Mouse (Mus musculus): ENCODE results near the gene Stk11ip. TPM values are rescaled to one million over a fixed set of nuclear protein-coding genes. Genes with fewer than 3 reads are reported as not detected.
A peak's percentile ranks its signal among the peaks of the same experiment; 100 is the strongest.

The Stk11ip gene
- polyA plus RNA-seq, 1 experiment from 2014 or later, result 11.3 TPM

DNA sequence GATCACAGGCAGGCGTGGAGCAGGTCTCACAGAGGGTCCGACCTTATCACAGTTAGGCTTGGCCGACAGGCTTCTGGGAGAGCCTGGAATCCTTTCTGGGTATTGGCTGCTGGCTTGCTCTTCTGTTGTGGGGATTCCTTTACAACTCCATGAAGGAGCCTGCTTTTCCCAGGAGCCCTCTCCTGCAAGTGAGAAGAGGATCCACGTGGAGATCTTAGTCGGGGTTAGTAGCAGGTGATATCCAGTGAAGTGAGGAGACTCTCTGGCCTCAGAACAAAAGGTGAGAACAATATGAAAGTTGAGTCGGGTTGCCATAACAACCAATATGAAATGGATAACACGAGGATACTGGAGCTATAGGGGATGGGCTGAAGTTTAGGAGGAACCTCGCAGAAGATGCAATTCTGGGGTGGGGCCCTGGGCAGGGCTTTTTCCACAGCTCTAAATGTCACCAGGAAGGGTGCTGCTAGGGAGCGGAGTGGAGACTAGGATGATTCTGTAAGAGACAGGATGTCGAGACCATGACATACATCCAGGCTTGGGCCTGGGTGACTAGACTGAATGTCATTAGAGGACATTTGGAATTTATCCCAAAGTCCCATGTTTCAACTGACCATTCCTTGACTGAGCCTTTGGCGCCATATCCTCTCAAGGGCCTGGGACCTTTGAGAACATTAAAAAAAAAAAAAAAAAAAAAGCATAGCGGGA, 39.0 kb downstream of the Stk11ip start:
- no peak overlapping the region; the same call in 1 of the 2 replicates for H3K9ac ChIP-seq
- no peak overlapping the region for H3K4me3 ChIP-seq
- 66% methylated on average over 12 of the region's 12 CpGs for WGBS
- H3K36me3 ChIP-seq, result peaks cover 32% of the 10 kb centered on the region
- ATAC-seq (ENCODE audit: extremely low read depth, insufficient number of reproducible peaks, low FRiP score, low TSS enrichment), result no peak
- peaks cover 18% of the 10 kb centered on the region; the same call in 1 of the 2 replicates for H3K27me3 ChIP-seq (replicated peaks)
- H3K27ac ChIP-seq (replicated peaks), result no peak overlapping the region
- no peak overlapping the region for H3K4me2 ChIP-seq
- H3K9me3 ChIP-seq, result 0 out of 2 replicates have a peak, but pooled peaks cover 8% of the 10 kb centered on the region
- peaks cover 42% of the 10 kb centered on the region for H3K4me1 ChIP-seq

DNA sequence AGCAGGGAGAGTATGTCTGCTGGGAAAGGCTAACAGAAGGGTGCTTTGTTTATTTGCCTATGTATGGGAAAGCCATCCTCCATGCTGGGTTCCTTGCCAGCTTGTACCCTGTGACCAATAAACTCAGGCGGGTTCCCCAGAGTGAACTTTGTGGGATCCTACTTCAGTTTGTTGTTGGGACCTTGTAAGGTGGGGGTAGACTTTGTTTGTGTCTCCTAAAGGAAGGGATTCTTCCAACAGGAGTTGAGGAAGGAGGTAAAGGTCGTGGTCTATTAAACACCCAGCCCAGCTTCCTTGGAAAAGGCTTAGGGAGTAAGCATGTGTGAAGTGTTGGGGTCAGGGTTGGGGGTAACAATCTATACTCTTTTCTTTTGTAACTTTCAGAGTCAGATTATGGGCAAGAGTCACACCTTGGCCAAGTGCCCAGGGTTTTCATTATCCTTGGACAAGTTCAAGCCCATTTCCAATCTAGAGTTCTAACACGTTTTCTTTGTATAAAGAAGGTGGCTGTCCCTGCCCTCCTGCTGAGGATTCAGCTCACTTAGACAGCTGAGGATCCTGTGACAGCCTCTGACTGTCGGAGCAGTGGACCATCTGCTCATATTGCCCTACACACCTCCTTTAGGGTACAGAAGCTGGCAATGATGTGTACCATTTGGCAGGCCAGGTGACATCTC, 40.0 kb downstream of the Stk11ip start:
- H3K4me1 ChIP-seq, result peaks cover 52% of the 10 kb centered on the region

DNA sequence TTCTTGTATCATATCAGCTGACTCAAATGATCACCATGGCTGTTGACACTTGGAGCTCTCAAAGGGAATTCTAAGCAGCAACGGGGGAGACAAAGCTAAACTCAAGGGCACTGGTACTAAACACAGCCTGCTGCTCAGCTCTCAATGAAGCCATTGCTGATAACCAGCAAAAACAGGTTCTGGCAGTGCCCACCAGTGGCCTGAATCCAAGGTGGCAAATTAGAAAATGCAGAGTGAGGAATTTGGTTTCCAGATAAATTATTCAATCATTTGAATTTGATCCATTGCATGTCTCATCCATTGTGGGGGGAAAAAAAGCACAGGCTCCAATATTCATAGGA, 40.5 kb downstream of the Stk11ip start:
- 0 out of 2 replicates have a peak, but pooled peaks cover 8% of the 10 kb centered on the region for H3K9me3 ChIP-seq
- no peak for ATAC-seq (ENCODE audit: extremely low read depth, insufficient number of reproducible peaks, low FRiP score, low TSS enrichment)
- 23% methylated on average over 1 of the region's 1 CpGs for WGBS

More for the DNA sequence above, 40.0 kb downstream of the Stk11ip start:
- no peak for ATAC-seq (ENCODE audit: extremely low read depth, insufficient number of reproducible peaks, low FRiP score, low TSS enrichment)
- WGBS, result 27% methylated on average over 4 of the region's 4 CpGs
- 0 out of 2 replicates have a peak, but pooled peaks cover 8% of the 10 kb centered on the region for H3K9me3 ChIP-seq
- H3K9ac ChIP-seq, result peak overlapping the region; percentile 25; the same call in 1 of the 2 replicates
- peaks cover 25% of the 10 kb centered on the region for H3K36me3 ChIP-seq
- H3K4me3 ChIP-seq, result no peak overlapping the region
- peak overlapping the region; percentile 41 for H3K27ac ChIP-seq (replicated peaks)
- H3K27me3 ChIP-seq (replicated peaks), result peaks cover 22% of the 10 kb centered on the region; the same call in 1 of the 2 replicates
- no peak overlapping the region for H3K4me2 ChIP-seq

DNA sequence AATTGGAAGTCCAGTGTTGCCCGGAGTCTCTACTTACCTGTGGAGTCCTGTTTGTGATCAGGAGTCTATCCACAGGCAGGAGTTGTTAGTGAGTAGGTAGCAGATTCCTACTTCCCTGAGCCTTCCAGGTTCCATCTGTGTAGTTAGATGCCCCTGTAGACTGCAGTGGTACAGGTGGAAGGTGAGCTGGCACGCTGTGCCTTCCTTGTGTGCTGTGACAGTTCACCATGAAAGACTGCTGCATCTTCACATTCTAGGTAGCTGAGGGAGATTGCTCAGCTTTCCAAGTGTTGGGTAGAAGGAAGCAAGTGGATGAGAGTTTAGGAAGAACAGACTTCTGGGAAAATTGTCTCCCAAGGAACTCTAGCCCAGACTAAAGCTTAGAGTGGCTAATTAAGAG, 42.8 kb downstream of the Stk11ip start:
- H3K27ac ChIP-seq (replicated peaks), result no peak overlapping the region
- peaks cover under 1% of the 10 kb centered on the region; the same call in 1 of the 2 replicates for H3K36me3 ChIP-seq
- no peak for ATAC-seq (ENCODE audit: extremely low read depth, insufficient number of reproducible peaks, low FRiP score, low TSS enrichment)
- no peak overlapping the region for H3K4me3 ChIP-seq
- 0 out of 2 replicates have a peak, but pooled peaks cover 8% of the 10 kb centered on the region for H3K9me3 ChIP-seq
- H3K27me3 ChIP-seq (replicated peaks), result peaks cover 19% of the 10 kb centered on the region; the same call in 1 of the 2 replicates
- 88% methylated on average over 2 of the region's 2 CpGs for WGBS
- no peak overlapping the region for H3K9ac ChIP-seq
- peaks cover 44% of the 10 kb centered on the region for H3K4me1 ChIP-seq
- no peak overlapping the region for H3K4me2 ChIP-seq

More for the DNA sequence above, 40.5 kb downstream of the Stk11ip start:
- peaks cover 21% of the 10 kb centered on the region; the same call in 1 of the 2 replicates for H3K27me3 ChIP-seq (replicated peaks)
- H3K36me3 ChIP-seq, result peaks cover 21% of the 10 kb centered on the region
- no peak overlapping the region for H3K4me2 ChIP-seq
- H3K4me3 ChIP-seq, result no peak overlapping the region
- peak overlapping the region; percentile 41 for H3K27ac ChIP-seq (replicated peaks)
- H3K9ac ChIP-seq, result peak overlapping the region; percentile 25; the same call in 1 of the 2 replicates
- peaks cover 53% of the 10 kb centered on the region for H3K4me1 ChIP-seq

DNA sequence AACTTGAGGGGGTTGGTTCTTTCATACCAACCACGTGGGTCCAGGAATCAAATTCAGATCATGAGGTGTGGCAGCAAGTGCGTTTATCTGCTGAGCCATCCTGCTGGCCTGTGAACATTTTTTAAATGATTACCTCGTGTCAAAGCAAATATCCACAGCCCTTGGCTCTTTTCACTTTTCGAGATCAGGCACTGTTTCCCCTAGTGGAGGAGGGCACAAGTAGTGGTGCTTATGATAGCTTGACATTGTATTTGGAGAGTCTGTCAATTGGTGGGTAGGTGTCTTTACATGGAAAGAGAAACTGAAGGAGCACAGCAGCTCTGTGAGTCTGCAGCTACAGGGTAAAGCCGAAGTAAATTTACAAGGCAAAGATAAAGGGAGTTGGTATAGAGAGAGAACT, 43.6 kb downstream of the Stk11ip start:
- ATAC-seq (ENCODE audit: extremely low read depth, insufficient number of reproducible peaks, low FRiP score, low TSS enrichment), result no peak
- Histone ChIP-seq H3K4me3 (no peak overlapping the region), H3K9ac (no peak overlapping the region), H3K27me3 (replicated peaks) (peaks cover 19% of the 10 kb centered on the region; the same call in 1 of the 2 replicates), H3K4me2 (no peak overlapping the region), H3K9me3 (0 out of 2 replicates have a peak, but pooled peaks cover 8% of the 10 kb centered on the region), H3K36me3 (no peaks in the 10 kb centered on the region), H3K4me1 (peaks cover 39% of the 10 kb centered on the region), H3K27ac (replicated peaks) (peak overlapping the region; percentile 29; the same call in 1 of the 2 replicates)
- WGBS, result 40% methylated on average over 5 of the region's 5 CpGs

DNA sequence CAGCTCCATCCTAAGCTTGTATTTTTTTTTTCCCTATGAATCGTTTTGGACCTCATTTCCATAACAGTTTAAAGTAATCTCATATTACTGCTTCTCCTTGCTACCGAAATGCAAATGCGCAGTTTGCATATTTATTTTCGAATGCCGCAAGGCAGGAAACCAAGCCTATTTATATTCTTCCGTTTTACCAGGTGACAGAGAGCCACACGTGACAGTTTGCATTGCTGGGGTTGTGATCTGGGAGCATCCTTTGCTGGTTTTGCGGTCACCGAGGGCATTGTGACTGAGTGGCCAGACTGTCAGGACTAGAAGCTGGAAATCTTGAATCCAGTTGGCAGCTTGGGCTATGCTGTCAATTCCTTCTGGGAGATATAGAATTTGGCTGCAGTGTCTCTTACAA, 44.3 kb downstream of the Stk11ip start:
- H3K4me2 ChIP-seq, result no peak overlapping the region
- peaks cover 43% of the 10 kb centered on the region for H3K4me1 ChIP-seq
- H3K9me3 ChIP-seq, result 0 out of 2 replicates have a peak, but pooled peaks cover 8% of the 10 kb centered on the region
- peaks cover 19% of the 10 kb centered on the region; the same call in 1 of the 2 replicates for H3K27me3 ChIP-seq (replicated peaks)
- H3K4me3 ChIP-seq, result no peak overlapping the region
- 0 out of 2 replicates have a peak overlapping the region, but pooled peaks have one; percentile 28 for H3K9ac ChIP-seq
- H3K36me3 ChIP-seq, result no peaks in the 10 kb centered on the region
- WGBS, result 43% methylated on average over 9 of the region's 9 CpGs
- peak overlapping the region; percentile 66 for H3K27ac ChIP-seq (replicated peaks)
- no peak for ATAC-seq (ENCODE audit: extremely low read depth, insufficient number of reproducible peaks, low FRiP score, low TSS enrichment)

DNA sequence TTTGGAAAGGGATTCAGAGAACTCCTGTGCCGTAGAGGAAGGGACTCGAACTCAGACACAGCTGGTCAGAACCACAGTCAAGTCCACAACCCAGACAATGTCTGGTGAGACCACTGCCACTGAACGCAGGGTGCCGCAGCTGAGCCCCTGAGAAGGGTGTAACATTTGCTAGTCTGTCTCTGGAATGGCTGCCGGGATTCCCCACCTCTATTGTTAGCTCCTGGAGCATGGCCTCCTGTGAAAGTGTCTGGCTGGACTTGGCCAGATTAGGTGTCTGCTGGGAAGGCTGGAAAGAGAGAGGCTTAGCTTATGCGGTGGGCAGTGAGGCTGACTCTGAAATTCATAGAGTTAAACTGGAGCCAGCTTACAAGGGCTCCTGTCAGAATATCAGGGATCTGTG, 49.1 kb downstream of the Stk11ip start:
- no peaks in the 10 kb centered on the region for H3K36me3 ChIP-seq
- H3K9ac ChIP-seq, result peak overlapping the region; percentile 40
- H3K27ac ChIP-seq (replicated peaks), result peak overlapping the region; percentile 85
- 42% methylated on average over 6 of the region's 6 CpGs for WGBS
- H3K4me3 ChIP-seq, result no peak overlapping the region
- H3K4me2 ChIP-seq, result no peak overlapping the region; the same call in 1 of the 2 replicates
- H3K4me1 ChIP-seq, result peaks cover 34% of the 10 kb centered on the region
- H3K9me3 ChIP-seq, result no peaks in the 10 kb centered on the region
- ATAC-seq (ENCODE audit: extremely low read depth, insufficient number of reproducible peaks, low FRiP score, low TSS enrichment), result no peak
- 0 out of 2 replicates have a peak, but pooled peaks cover 3% of the 10 kb centered on the region for H3K27me3 ChIP-seq (replicated peaks)

DNA sequence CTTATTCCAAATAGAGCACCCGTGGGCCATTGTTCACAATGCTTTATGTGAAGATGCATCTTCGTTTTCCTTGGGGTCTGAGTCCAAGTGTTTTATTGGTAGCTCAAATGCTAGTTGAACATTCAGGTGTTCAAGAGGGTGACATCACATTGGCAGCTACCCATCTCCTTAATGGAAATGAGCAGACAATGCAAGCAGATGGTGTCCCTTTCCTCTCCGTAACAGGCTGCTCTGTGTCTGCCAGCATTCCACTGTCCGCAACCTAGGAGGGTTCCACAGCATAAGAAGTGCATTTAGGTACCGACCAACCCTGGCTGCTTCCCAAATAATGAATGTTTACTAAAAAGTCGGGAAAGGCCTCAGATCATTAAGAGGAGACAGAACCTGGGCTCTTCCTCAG, 51.4 kb downstream of the Stk11ip start:
- Histone ChIP-seq H3K27ac (replicated peaks) (no peak overlapping the region), H3K9ac (no peak overlapping the region), H3K4me1 (peaks cover 23% of the 10 kb centered on the region), H3K36me3 (no peaks in the 10 kb centered on the region), H3K4me2 (no peak overlapping the region), H3K27me3 (replicated peaks) (no peaks in the 10 kb centered on the region), H3K4me3 (no peak overlapping the region), H3K9me3 (no peaks in the 10 kb centered on the region)
- WGBS, result 74% methylated on average over 6 of the region's 6 CpGs
- no peak for ATAC-seq (ENCODE audit: extremely low read depth, insufficient number of reproducible peaks, low FRiP score, low TSS enrichment)

DNA sequence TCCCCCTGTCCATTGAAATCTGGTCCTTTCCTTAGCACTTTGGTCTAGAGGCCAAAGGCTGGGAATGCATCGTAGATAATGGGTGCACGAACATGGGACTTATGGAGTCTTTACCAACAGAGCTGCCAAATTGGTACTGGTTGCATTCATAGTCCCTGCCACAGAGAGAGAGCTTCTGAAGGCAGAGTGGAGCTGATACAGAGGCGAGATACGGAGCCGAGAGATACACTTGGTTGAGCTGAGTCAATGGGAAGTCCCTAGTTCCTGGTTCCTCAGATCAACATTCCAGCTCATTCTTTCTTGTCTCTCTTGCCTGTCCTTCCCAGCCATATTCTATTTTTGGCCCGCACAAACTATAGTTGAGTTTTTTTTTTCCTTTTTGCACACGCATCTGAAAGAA, 52.4 kb downstream of the Stk11ip start:
- WGBS, result 46% methylated on average over 7 of the region's 7 CpGs
- peaks cover 23% of the 10 kb centered on the region for H3K4me1 ChIP-seq

DNA sequence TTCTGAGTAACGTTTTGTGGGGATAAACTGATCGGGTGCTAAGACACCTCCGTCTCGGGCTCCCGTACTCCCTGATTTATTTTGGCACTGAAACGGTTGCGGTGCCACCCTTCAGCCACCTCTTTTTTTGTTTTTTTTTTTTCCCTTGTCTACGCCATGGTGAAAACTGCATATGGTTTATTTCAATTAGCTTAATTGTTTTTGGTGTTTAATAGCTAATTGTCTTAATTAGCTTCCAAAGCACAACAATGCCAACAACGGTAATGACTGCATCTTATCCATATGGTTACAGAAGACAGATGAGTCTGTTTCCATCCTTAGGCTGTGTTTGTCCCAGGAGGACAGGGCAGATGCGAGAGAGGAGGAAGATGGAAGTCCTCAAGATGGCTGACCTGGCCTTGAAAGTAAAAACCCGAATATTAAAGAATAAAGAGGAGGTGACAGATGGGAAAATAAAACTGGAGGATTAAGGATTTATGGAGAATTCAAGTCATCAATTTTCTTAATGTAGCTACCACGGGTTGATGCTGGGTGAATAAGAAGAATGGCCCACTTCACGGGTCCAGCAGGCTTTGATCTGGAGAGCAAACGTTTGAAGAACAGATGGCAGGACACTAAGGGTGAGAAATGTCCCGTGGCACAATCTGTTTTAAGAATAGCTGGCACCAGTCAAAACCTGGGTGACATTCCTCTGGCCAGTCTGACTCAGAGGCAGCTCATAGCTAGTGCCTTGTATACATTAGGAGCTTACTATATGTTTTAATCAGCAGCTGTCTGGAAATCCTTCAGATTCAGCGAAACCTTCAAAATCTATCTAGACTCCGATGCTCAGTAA, 53.4 kb downstream of the Stk11ip start:
- Histone ChIP-seq H3K9ac (no peak overlapping the region), H3K27ac (replicated peaks) (no peak overlapping the region), H3K4me3 (no peak overlapping the region), H3K27me3 (replicated peaks) (no peaks in the 10 kb centered on the region), H3K9me3 (no peaks in the 10 kb centered on the region), H3K4me1 (peaks cover 23% of the 10 kb centered on the region), H3K36me3 (no peaks in the 10 kb centered on the region), H3K4me2 (no peak overlapping the region)
- ATAC-seq (ENCODE audit: extremely low read depth, insufficient number of reproducible peaks, low FRiP score, low TSS enrichment), result no peak
- 72% methylated on average over 17 of the region's 17 CpGs for WGBS

More for the DNA sequence above, 52.4 kb downstream of the Stk11ip start:
- no peak overlapping the region for H3K9ac ChIP-seq
- H3K4me2 ChIP-seq, result no peak overlapping the region
- H3K27ac ChIP-seq (replicated peaks), result no peak overlapping the region
- no peak for ATAC-seq (ENCODE audit: extremely low read depth, insufficient number of reproducible peaks, low FRiP score, low TSS enrichment)
- H3K9me3 ChIP-seq, result no peaks in the 10 kb centered on the region
- no peaks in the 10 kb centered on the region for H3K27me3 ChIP-seq (replicated peaks)
- H3K36me3 ChIP-seq, result no peaks in the 10 kb centered on the region
- H3K4me3 ChIP-seq, result no peak overlapping the region
